In the genomic region with DNA sequence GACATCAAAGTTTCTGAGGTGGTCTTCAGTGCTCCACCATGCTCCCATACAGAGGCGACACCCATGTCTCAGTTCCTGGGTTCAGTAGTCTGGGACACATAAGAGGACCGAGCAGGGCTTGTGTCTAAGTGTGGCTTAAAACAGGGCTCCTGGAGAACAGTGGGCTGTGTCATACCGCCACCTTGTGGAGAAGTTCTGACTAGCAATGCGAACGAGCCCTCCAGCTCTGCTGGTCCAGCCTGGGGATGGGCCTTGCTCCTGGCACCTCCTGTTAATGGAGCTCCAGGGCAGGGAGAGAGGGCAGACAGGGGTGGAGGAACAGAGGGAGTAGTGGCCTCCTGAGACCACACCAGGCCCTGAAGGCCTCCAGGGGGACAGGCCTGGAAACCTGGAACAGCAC, we compare ENCODE assay signal across 8 mouse cellular contexts. TPM values are rescaled to one million over a fixed set of nuclear protein-coding genes. Genes with fewer than 3 reads are reported as not detected.
DNase-seq lines count a peak whose midpoint lies in the region; ATAC-seq and TF ChIP-seq lines count a peak whose summit lies in the region.

No protein-coding gene starts in this region.

- TF ChIP-seq EP300 in liver, embryonic 14.5 days (IDR thresholded peaks at IDR 0.05; ENCODE audit: low read depth) = no peak
- TF ChIP-seq EP300 in stomach, postnatal 0 days (optimal IDR thresholded peaks at IDR 0.05) = no peak

- WGBS in heart, embryonic 16.5 days = 2% methylated on average over 5 of the region's 5 CpGs
- 3% methylated on average over 5 of the region's 5 CpGs for WGBS in liver, embryonic 14.5 days (ENCODE audit: insufficient replicate concordance)
- WGBS in neural tube, embryonic 13.5 days = 2% methylated on average over 5 of the region's 5 CpGs
- WGBS in stomach, postnatal 0 days = 1% methylated on average over 5 of the region's 5 CpGs

- H3K36me3 ChIP-seq in heart, embryonic 16.5 days (ENCODE audit: control insufficient read depth, insufficient read depth) = no peaks in the 10 kb centered on the region
- H3K36me3 ChIP-seq in liver, embryonic 14.5 days (replicated peaks; ENCODE audit: control insufficient read depth, insufficient read depth, low read depth) = no peaks in the 10 kb centered on the region
- no peaks in the 10 kb centered on the region for H3K36me3 ChIP-seq in neural tube, embryonic 13.5 days
- H3K36me3 ChIP-seq in stomach, postnatal 0 days (ENCODE audit: control insufficient read depth, insufficient read depth, low read length) = no peaks in the 10 kb centered on the region

- H3K4me2 ChIP-seq in heart, embryonic 16.5 days (ENCODE audit: low read depth, low read length) = no peak overlapping the region
- no peak overlapping the region for H3K4me2 ChIP-seq in liver, embryonic 14.5 days (ENCODE audit: low read depth)
- no peak overlapping the region for H3K4me2 ChIP-seq in neural tube, embryonic 13.5 days
- no peak overlapping the region for H3K4me2 ChIP-seq in stomach, postnatal 0 days (replicated peaks; ENCODE audit: low read depth)

- H3K9ac ChIP-seq in heart, embryonic 16.5 days (ENCODE audit: low read length) = no peak overlapping the region
- no peak overlapping the region for H3K9ac ChIP-seq in liver, embryonic 14.5 days (replicated peaks)
- H3K9ac ChIP-seq in neural tube, embryonic 13.5 days = no peak overlapping the region
- no peak overlapping the region for H3K9ac ChIP-seq in stomach, postnatal 0 days (ENCODE audit: low read length)

- no peak for TF ChIP-seq POLR2A in brain, embryonic 14.5 days (IDR thresholded peaks at IDR 0.05; ENCODE audit: borderline replicate concordance, extremely low read depth, insufficient read depth, insufficient read length, poor library complexity, severe bottlenecking)

- ATAC-seq in erythroid progenitor cell, adult 5-6 weeks (replicated peaks; ENCODE audit: low FRiP score, poor library complexity, severe bottlenecking) = peak; percentile 80
- peak; percentile 16; the same call in 1 of the 2 replicates for ATAC-seq in heart, embryonic 16.5 days (replicated peaks; ENCODE audit: extremely low read depth, insufficient read depth, low FRiP score)
- ATAC-seq in liver, embryonic 14.5 days (ENCODE audit: insufficient read depth) = no peak
- ATAC-seq in neural tube, embryonic 13.5 days (ENCODE audit: low read depth) = peak; percentile 87
- ATAC-seq in stomach, postnatal 0 days (ENCODE audit: low FRiP score, low TSS enrichment) = peak; percentile 77

- DNase-seq in CD8-positive naive resting alpha-beta T cell, adult 2 months (ENCODE audit: low read depth in 2 of 2, low spot score in 2 of 2) = peak; percentile 63 to 81
- peak; percentile 90 for DNase-seq in brain, embryonic 14.5 days (ENCODE audit: low read depth)
- DNase-seq in kidney, postnatal 14 days = peak; percentile 89
- peak; percentile 44 to 59 (median 47) for DNase-seq in liver, embryonic 14.5 days (ENCODE audit: low read depth in 3 of 3, low spot score in 3 of 3)
- DNase-seq in stomach, postnatal 0 days (ENCODE audit: low spot score) = peak; percentile 88

- no peak overlapping the region for H3K4me3 ChIP-seq in heart, embryonic 16.5 days (ENCODE audit: low read length)
- no peak overlapping the region for H3K4me3 ChIP-seq in liver, embryonic 14.5 days (ENCODE audit: insufficient read depth in 1 of 2, low read depth in 2 of 2, low read length in 2 of 2)
- H3K4me3 ChIP-seq in neural tube, embryonic 13.5 days = no peak overlapping the region
- no peak overlapping the region for H3K4me3 ChIP-seq in stomach, postnatal 0 days (ENCODE audit: low read depth, low read length)

- H3K9me3 ChIP-seq in heart, embryonic 16.5 days (replicated peaks; ENCODE audit: control insufficient read depth, low read length) = peaks cover 5% of the 10 kb centered on the region; the same call in 1 of the 2 replicates
- H3K9me3 ChIP-seq in liver, embryonic 14.5 days (ENCODE audit: control insufficient read depth, low read length) = no peaks in the 10 kb centered on the region
- no peaks in the 10 kb centered on the region for H3K9me3 ChIP-seq in neural tube, embryonic 13.5 days
- H3K9me3 ChIP-seq in stomach, postnatal 0 days (ENCODE audit: control insufficient read depth, low read length) = no peaks in the 10 kb centered on the region

- no peaks in the 10 kb centered on the region for H3K27me3 ChIP-seq in heart, embryonic 16.5 days (ENCODE audit: control insufficient read depth, insufficient read depth, low read length)
- no peaks in the 10 kb centered on the region for H3K27me3 ChIP-seq in liver, embryonic 14.5 days (ENCODE audit: control insufficient read depth, insufficient read depth, low read length)
- peaks cover 9% of the 10 kb centered on the region; the same call in 1 of the 2 replicates for H3K27me3 ChIP-seq in neural tube, embryonic 13.5 days
- H3K27me3 ChIP-seq in stomach, postnatal 0 days (ENCODE audit: control insufficient read depth, insufficient read depth, low read length) = no peaks in the 10 kb centered on the region

- H3K27ac ChIP-seq in heart, embryonic 16.5 days (ENCODE audit: low read length) = no peak overlapping the region
- H3K27ac ChIP-seq in liver, embryonic 14.5 days = no peak overlapping the region
- H3K27ac ChIP-seq in neural tube, embryonic 13.5 days (replicated peaks) = no peak overlapping the region
- H3K27ac ChIP-seq in stomach, postnatal 0 days (replicated peaks) = no peak overlapping the region

- peak; percentile 99 for TF ChIP-seq CTCF in brain, embryonic 14.5 days (IDR thresholded peaks at IDR 0.05; ENCODE audit: borderline replicate concordance, extremely low read depth, insufficient read depth, insufficient read length)
- TF ChIP-seq CTCF in liver, embryonic 14.5 days (IDR thresholded peaks at IDR 0.05; ENCODE audit: low read depth) = peak; percentile 97
- TF ChIP-seq CTCF in stomach, postnatal 0 days (IDR thresholded peaks at IDR 0.05; ENCODE audit: low read depth) = peak; percentile 98

- peaks cover 20% of the 10 kb centered on the region for H3K4me1 ChIP-seq in heart, embryonic 16.5 days (ENCODE audit: control insufficient read depth, insufficient read depth, low read length)
- peaks cover 0 to 8% of the 10 kb centered on the region in 2 experiments; a peak in 2 of 4 replicates for H3K4me1 ChIP-seq in liver, embryonic 14.5 days (replicated peaks; ENCODE audit: control insufficient read depth in 2 of 2, insufficient read depth in 2 of 2, low read length in 1 of 2)
- H3K4me1 ChIP-seq in neural tube, embryonic 13.5 days (replicated peaks) = no peaks in the 10 kb centered on the region
- H3K4me1 ChIP-seq in stomach, postnatal 0 days (replicated peaks; ENCODE audit: control insufficient read depth, insufficient read depth) = no peaks in the 10 kb centered on the region

RNA-seq across cellular contexts. Expression of gene Myl2, which starts 11.8 kb away (rescaled TPM):
- polyA plus RNA-seq in brain, embryonic 14.5 days (2012; rRNA removed) = 0.26 and 0.32 TPM in 2 replicates
- total RNA-seq in erythroid progenitor cell, adult 5-6 weeks (2015; ENCODE audit: low replicate concordance) = not detected in 2 replicates
- total RNA-seq in erythroid progenitor cell, adult 5-6 weeks (2017; ENCODE audit: low replicate concordance) = 8.2 TPM in 1 of 2 replicates, not detected in the other
- 7,978 and 9,755 TPM in 2 replicates for polyA plus RNA-seq in heart, embryonic 16.5 days (2015; fragmentation: Nextera tagmentation; extraction: Ambion mirVana)
- 0.10 TPM in 1 of 2 replicates, not detected in the other for polyA plus RNA-seq in liver, embryonic 14.5 days (2012; rRNA removed)
- polyA plus RNA-seq in liver, embryonic 14.5 days (2014; fragmentation: Nextera tagmentation; extraction: Ambion mirVana) = not detected in 2 replicates
- polyA plus RNA-seq in neural tube, embryonic 13.5 days (2015; fragmentation: Nextera tagmentation; extraction: Ambion mirVana) = 2.9 and 7.2 TPM in 2 replicates
- 0.21 and 0.30 TPM in 2 replicates for polyA plus RNA-seq in stomach, postnatal 0 days (2015; fragmentation: Nextera tagmentation; extraction: Ambion mirVana)

RNA-seq across cellular contexts. Expression of gene Cux2, which starts 39.0 kb away (rescaled TPM):
- polyA plus RNA-seq in brain, embryonic 14.5 days (2012; rRNA removed) = 50.2 and 52.6 TPM in 2 replicates
- total RNA-seq in erythroid progenitor cell, adult 5-6 weeks (2015; ENCODE audit: low replicate concordance) = not detected in 2 replicates
- not detected in 2 replicates for total RNA-seq in erythroid progenitor cell, adult 5-6 weeks (2017; ENCODE audit: low replicate concordance)
- 3.0 and 3.7 TPM in 2 replicates for polyA plus RNA-seq in heart, embryonic 16.5 days (2015; fragmentation: Nextera tagmentation; extraction: Ambion mirVana)
- 1.4 and 1.6 TPM in 2 replicates for polyA plus RNA-seq in liver, embryonic 14.5 days (2012; rRNA removed)
- 1.0 and 1.2 TPM in 2 replicates for polyA plus RNA-seq in liver, embryonic 14.5 days (2014; fragmentation: Nextera tagmentation; extraction: Ambion mirVana)
- polyA plus RNA-seq in neural tube, embryonic 13.5 days (2015; fragmentation: Nextera tagmentation; extraction: Ambion mirVana) = 28.5 and 29.8 TPM in 2 replicates
- polyA plus RNA-seq in stomach, postnatal 0 days (2015; fragmentation: Nextera tagmentation; extraction: Ambion mirVana) = 1.2 and 1.5 TPM in 2 replicates

RNA-seq across cellular contexts. Expression of gene Ccdc63, which starts 51.7 kb away (rescaled TPM):
- polyA plus RNA-seq in brain, embryonic 14.5 days (2012; rRNA removed) = 0.07 and 0.24 TPM in 2 replicates
- not detected in 2 replicates for total RNA-seq in erythroid progenitor cell, adult 5-6 weeks (2015; ENCODE audit: low replicate concordance)
- not detected in 2 replicates for total RNA-seq in erythroid progenitor cell, adult 5-6 weeks (2017; ENCODE audit: low replicate concordance)
- 0.12 and 0.56 TPM in 2 replicates for polyA plus RNA-seq in heart, embryonic 16.5 days (2015; fragmentation: Nextera tagmentation; extraction: Ambion mirVana)
- polyA plus RNA-seq in liver, embryonic 14.5 days (2012; rRNA removed) = 0.01 and 0.13 TPM in 2 replicates
- not detected in 2 replicates for polyA plus RNA-seq in liver, embryonic 14.5 days (2014; fragmentation: Nextera tagmentation; extraction: Ambion mirVana)
- polyA plus RNA-seq in neural tube, embryonic 13.5 days (2015; fragmentation: Nextera tagmentation; extraction: Ambion mirVana) = 0.46 and 0.69 TPM in 2 replicates
- 0.07 TPM in 2 replicates for polyA plus RNA-seq in stomach, postnatal 0 days (2015; fragmentation: Nextera tagmentation; extraction: Ambion mirVana)

Comparison
In these comparisons a context has a peak if more than half of its experiments do, and no peak if none do; other contexts are left out.
1. RNA of gene Myl2, which starts 11.8 kb away (polyA plus RNA-seq): 7,978 to 9,755 TPM in heart, embryonic 16.5 days; 2.9 to 7.2 TPM in neural tube, embryonic 13.5 days, 0.21 to 0.30 TPM in stomach, postnatal 0 days, 0.26 to 0.32 TPM in brain, embryonic 14.5 days and 0.10 TPM in liver, embryonic 14.5 days; every median in the first group is over 100 times any median in the second.
2. Peak in every context shown above with its lines, with median percentiles within 50 percentile points of each other: DNase-seq and CTCF ChIP-seq.